Mouse (Mus musculus) testis, postnatal 10 days (tissue): ENCODE data around the gene Tnni1.

Source experiments
- DNase-seq: peaks from one replicate; pipeline ENCODE4 v3.0.0; 2021; ENCODE audit warnings: low spot score

Tnni1 gene

GRCm38 (mm10) chr1:135810180-135810579 is 30.9 kb downstream of the Tnni1 start:
- no peak for DNase-seq

GRCm38 (mm10) chr1:135811016-135811646 is 31.9 kb downstream of the Tnni1 start:
- DNase-seq, result peak; percentile 96

DNA sequence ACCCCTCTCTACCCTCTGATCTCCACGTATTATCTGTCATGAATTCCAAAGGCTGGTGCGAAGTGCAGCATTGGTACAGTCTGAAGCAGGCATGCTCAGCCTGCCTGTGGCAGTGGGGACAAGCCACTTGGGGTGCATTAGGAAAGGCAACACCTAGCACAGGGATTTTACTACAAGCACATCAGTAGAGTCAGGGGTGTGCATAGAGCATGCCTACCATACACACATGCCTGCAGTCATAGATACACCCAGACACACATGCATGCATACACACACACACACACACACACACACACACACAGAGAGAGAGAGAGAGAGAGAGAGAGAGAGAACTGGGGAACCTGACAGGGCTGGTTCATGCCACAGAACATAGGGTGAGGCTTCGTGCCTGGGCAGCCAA is 33.0 kb downstream of the Tnni1 start:
- no peak for DNase-seq

GRCm38 (mm10) chr1:135812618-135813017 is 33.4 kb downstream of the Tnni1 start:
- no peak for DNase-seq

DNA sequence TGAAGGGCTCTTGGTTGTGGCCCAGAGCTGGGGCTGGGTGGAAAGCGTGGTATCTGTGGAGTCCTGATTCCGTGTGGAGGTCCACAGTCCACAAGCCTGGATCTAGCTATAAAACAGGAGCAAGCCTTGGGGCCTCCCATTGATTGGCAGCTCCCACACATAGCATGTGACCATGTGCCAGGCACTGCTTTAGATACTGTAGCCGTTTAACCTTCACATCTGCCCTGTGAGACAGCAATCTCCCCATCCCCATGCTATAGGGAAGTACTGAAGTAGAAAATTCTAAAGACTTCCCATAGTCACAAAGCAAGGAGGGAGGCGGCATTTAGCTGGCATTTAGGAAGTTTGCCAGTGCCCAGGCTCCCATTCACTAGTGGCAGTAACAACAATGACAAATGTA is 33.8 kb downstream of the Tnni1 start:
- no peak for DNase-seq

DNA sequence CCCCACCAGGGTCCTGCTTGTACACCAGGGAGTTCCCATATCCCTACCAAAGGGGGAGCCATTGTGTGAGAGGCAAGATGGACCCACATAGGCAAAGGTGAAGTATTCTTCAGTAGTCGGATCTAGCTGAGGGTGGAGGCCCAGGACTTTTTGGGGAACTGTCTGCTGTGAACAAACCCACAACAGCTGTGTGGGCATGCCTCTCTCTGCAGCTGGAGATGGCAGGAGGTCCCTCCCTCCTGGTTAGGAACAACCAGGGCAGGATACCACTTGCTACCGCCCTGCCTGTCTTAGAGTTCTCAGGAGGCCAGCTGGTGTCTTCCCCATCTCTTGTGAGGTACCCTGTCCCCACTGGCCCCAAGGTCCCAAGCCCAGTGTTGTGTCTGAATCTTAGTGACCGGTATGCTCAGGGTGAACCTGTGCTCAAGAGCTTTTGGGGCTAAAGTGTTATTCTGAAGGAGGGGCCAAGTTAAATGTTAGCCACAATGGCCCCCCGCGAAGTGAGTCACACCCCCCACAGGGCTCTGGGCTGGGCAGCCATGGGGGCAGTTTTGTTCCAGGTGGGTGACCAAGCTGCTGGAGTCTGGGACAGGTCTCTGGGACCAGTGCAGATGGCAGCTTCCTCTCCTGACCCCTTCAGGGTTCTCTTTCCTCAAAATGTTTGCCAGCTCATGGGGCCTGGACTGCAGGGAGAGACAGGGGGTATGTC is 34.6 kb downstream of the Tnni1 start:
- no peak for DNase-seq

DNA sequence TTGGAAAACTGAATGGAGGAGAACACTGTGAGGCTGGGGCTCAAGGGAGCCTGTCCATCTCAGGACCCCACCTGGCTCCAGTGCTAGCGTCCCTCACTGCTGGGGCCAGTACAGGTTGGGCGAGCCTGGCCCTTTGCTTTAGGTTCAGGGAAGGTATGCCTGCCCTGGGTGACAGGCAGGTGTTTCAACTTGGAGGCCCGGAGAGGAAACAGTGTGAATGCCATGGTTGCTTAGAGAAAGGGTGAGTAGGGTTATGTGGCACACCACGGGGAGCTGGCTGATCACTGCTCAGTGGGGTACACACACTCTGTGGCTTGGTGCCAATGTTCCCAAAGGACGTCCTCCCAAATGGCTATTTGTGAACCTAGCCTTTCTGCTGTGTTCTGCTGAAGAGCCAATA is 35.3 kb downstream of the Tnni1 start:
- no peak for DNase-seq

DNA sequence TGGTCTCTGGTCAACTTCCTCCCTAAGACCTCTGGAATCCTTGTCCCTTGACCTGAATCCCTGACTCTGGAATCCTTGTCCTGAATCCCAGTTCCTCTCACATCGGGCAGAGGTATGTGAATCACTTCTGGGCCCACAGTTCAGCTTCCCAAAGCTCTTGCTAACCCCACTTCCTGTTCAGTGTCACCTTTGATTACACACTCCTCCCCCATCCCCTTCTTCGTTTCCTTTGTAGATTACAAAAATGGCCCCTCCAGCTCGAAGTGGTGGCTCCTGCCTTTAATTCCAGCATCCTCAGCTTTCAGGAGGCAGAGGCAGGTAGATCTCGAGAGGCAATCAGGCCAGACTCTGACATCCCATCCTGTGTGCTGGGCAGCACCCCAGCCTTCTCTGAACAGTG is 38.4 kb downstream of the Tnni1 start:
- no peak for DNase-seq

- no peak for DNase-seq
These were observed 39.4 kb downstream of the Tnni1 start, which contains the start of gene Lad1 for GRCm38 (mm10) chr1:135818481-135819086. Lad1 (plus strand) TSS chr1:135818598.

- DNase-seq, result no peak
These were observed 40.8 kb downstream of the Tnni1 start for GRCm38 (mm10) chr1:135820071-135820470.

- no peak for DNase-seq
These were observed 41.6 kb downstream of the Tnni1 start for GRCm38 (mm10) chr1:135820736-135821364.

DNA sequence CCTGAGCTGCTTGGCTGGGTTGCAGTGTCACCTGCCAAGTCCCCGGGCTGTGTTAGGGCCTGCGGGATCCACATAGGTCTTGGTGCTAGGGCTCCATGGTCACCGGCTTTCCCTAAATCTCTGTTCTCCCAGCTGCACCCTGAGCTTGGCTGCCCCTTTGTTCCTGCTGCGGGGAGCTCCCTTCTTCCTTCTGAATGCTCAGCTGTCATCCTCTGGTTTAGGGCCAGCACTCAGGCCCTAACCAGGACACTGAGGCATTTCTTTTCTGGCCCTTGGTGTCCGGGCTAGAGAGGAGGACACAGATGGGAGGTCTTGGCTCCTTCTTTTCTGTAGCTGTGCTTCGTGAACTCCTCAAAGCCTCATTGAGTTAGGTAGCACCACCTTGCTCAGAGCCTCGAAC is 42.5 kb downstream of the Tnni1 start:
- no peak for DNase-seq

GRCm38 (mm10) chr1:135828918-135829317 is 49.7 kb downstream of the Tnni1 start:
- no peak for DNase-seq

DNA sequence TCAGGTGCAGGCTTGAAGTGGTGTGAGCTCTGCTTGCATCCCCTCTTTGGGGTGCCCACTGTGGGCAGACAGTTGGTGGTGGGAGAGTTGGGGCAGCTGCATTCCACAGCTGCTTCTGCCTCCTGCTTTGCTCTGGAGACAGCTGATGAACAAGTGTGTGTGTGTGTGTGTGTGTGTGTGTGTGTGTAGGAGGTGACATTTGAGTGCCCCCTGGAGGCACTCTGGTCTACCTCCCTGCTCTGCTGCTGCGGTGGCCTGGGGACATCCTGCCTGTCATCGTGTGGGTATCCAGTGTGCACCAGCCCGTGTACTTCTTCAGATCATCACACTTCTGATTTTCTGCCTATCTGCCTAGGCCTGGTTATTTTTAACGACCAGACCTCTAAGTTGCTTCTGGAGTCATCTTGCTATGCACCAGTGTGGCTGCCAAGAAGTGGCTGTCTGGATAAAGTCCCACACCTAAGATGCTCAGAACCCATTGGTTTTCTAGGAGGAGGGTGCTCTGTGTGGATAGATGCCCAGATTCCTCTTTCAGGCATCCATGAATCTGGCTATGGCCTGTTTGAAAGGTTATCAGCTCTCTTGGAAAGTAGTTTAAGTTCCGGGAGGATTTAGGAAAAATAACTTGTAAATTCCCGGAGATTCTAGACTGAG is 55.1 kb downstream of the Tnni1 start:
- no peak for DNase-seq

- no peak for DNase-seq
These were observed 55.7 kb downstream of the Tnni1 start for GRCm38 (mm10) chr1:135834983-135835382.

DNA sequence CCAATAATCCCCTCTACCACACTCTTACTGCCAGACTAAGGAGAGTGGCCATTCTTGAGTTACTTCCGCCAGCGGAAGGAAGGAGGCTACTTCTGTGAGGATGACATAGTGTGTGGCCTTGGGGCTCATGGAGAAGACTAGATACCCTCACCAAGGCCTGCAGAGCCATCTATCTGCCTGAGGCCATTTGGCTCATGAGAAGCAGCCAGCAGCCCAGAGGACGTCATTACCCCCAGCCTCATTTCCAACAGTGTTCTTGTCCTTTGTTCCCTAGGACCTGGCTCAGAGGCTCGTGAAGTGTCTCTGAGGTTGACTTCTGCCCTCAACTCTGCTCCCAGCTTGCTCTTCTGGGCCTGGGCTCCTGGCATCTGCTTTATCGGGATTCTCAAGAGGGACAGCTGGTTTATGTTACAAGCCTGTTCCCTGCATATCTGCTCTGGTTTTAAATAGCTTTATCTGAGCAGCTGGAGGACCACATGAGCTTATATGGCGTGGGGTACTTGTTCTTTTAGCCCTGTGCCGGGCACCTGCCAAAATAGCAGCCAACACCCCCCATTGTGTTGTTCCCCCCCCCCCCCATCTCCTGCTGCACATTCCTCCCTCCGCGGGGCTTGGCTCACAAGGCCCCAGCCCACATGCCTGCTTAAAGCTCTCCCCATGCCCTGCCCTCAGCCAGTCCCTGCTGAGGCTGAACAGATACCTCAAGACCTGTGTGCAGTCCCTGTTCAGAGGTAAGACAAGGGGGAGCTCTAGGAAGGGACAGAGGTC is 56.7 kb downstream of the Tnni1 start, which contains the start of gene Tnnt2:
Gene Tnnt2 (plus strand): TSS at position 639 of the 768 bp plus-strand sequence.
- no peak for DNase-seq

DNA sequence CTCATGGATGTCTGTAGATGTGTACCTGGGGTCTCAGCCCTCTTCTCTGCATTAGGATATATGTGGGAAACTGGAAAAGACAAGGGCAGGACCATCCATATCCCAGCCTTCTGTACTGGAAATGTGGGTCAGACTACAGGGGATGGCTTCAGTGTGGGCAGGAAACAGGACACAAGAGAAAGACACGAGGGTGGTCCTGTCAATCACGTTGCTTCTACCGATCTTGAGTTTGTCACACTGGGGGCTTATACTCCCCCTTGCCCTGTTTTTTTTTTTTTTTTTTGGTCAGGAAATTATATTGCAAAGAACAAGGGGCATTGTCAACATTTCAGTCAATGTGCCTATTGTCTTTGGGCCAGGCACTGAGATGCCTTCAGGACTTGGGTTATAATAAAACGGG is 59.4 kb downstream of the Tnni1 start:
- no peak for DNase-seq

DNA sequence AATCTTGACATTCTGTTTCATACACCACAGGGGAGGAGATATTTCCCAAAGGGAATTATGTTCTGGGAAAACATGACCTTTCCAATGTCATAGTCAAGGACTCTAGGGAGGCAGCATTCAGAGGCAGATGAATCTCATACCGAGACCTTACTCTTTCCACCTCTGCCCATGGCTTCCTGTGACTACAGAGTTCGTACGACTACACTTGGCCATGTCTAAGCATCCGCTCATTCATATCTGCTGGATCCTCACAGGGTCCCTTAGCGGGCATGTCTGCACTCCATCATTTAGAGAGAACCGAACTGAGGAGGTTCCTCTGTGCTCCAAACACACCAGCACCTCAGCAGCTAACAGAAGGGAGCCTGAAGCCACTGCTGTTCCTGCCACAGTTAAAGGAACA is 59.8 kb downstream of the Tnni1 start:
- DNase-seq, result no peak

DNA sequence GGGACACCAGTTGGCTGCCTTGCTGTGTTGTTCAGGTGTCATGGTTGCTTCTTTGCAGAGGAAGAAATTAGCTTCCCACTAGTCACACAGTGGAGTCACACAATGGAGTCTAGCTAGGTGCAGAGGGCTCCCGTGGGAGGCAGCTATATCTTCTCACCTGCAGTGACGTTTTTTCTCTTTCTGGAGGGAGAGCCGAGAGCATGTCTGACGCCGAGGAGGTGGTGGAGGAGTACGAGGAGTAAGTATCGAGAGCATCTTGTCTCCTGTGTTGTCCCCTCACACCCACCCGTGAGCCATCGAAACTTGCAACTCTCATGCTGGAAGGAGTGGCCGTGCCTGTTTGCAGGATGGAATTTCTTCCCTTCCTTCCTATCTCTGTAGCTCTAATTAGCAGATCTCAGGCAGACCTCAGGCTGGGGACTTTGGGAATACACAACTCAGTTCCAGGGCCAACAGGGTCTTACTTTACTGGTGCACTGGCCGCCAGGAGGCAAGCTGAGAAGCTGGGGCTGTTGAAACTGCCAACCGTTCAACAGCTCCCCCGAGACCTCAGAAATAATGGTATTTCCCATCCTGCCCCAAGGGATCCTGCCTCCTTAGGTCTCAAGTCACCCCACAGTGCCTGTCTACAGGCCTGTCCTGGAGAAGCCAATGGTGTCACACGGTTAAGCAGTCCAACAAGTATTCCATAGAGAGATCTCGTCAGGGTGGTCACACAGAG is 61.6 kb downstream of the Tnni1 start:
- no peak for DNase-seq

DNA sequence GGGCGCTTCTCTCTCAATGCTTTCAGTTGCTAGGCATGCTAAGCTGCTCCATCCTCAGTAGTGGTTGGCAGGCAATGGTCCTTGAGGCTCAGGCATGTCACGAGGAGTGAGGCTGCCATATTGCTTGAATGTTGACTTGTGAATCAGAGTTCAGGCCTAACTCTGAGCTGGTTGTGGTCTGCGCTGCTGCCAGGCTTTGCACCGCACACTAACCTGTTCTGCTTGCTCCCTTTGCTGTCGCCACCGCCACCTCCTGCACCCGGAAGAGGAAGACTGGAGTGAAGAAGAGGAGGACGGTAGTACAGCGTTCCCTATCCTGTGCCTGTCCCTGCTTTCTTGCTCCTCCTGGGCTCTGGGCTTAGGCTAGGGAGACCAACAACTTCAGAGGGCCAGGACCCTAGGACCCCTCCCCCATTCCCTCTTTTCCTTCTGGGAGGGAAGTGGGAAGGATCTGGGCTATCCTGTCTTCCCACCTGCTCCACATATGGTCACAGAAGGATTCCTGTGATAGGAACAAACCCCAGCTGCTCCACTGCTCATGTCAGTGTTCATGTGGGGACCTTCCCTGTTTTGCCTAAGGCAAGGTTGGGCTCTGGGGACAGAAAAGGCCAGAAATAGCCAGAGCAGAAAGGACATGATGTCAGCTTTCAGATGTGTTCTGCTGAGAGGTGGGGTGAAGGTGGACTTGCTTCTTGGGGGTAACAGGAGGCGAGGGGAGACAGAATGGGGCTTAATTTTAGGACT is 64.5 kb downstream of the Tnni1 start:
- no peak for DNase-seq
